Mouse (Mus musculus) thymus, adult 2 months (tissue): ENCODE data around the gene Eps8l1. TPM values are rescaled to one million over a fixed set of nuclear protein-coding genes. Genes with fewer than 3 reads are reported as not detected.

Source experiments
- DNase-seq: peaks from one replicate; pipeline ENCODE4 v3.0.0; 2021
- H3K27ac ChIP-seq: fragments of 200-500 bp; 2 replicates; pipeline ENCODE4 v1.5.1; 2012; ENCODE audit warnings: low read length, control low read depth; ENCODE audit not compliant: control insufficient read depth, insufficient read depth
- H3K27me3 ChIP-seq: fragments of 200-500 bp; 2 replicates; pipeline ENCODE4 v1.6.1; 2012; ENCODE audit warnings: mild to moderate bottlenecking, low read length, moderate library complexity, mixed read lengths; ENCODE audit not compliant: control insufficient read depth, insufficient read depth
- H3K36me3 ChIP-seq: fragments of 200-500 bp; 2 replicates; pipeline ENCODE4 v1.6.1; 2012; ENCODE audit warnings: mild to moderate bottlenecking, low read length, moderate library complexity; ENCODE audit not compliant: control insufficient read depth, insufficient read depth
- H3K4me1 ChIP-seq: fragments of 200-500 bp; replicated peaks from 2 replicates; pipeline ENCODE4 v1.6.1; 2012; ENCODE audit warnings: low read length; ENCODE audit not compliant: control insufficient read depth, insufficient read depth
- H3K4me3 ChIP-seq: fragments of 200-500 bp; 2 replicates; pipeline ENCODE4 v1.5.1; 2012; ENCODE audit warnings: mild to moderate bottlenecking, low read length, control low read depth, moderate library complexity; ENCODE audit not compliant: control insufficient read depth, insufficient read depth
- CTCF ChIP-seq: fragments of 200-500 bp; IDR thresholded peaks from 2 replicates; pipeline ENCODE4 v1.5.1; 2012; ENCODE audit warnings: mild to moderate bottlenecking, control low read depth, low read length, moderate library complexity, borderline replicate concordance; ENCODE audit not compliant: control insufficient read depth, poor library complexity, insufficient read depth; ENCODE audit errors: extremely low read depth
- POLR2A ChIP-seq: fragments of 200-500 bp; IDR thresholded peaks from 2 replicates; pipeline ENCODE4 v1.6.1; 2012; ENCODE audit warnings: mild to moderate bottlenecking, low read length, control low read depth, moderate library complexity; ENCODE audit not compliant: control insufficient read depth, poor library complexity, insufficient read depth; ENCODE audit errors: extremely low read depth
- WGBS: fragments of 180-500 bp; shearing (Covaris S2); methylation state at CpG from one replicate; pipeline ENCODE4 v1.1.7; 2018; 5-methylcytosine and 5-hydroxymethylcytosine counted together
- polyA plus RNA-seq: library from polyadenylated mRNA; depleted of rRNA; stranded (reverse); fragments of >200 nt; gene quantifications from 2 replicates; pipeline ENCODE4 v1.2.3, GENCODE M21; 2012

Gene Eps8l1
- polyA plus RNA-seq, 1 experiment, result 4.2 TPM

DNA sequence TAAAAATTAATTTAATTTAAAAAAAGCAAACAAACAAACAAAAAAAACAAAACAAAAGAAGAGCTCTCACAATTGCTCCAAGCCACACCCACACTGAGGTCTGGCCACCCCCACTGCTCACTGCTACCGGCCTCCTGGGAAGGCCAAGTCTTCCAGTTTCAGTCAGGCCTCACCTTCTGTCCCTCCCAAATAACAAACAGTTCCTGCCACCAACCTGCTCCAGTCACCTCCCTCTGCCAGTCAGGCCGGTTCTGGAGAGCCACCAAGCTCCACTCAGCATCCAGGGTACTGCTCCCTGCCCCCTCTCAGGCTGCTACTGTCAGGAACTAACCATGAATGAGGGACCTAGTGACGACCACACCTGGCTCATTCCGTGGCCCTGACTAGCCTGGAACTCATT lies 7.8 kb upstream of the Eps8l1 start:
- Histone ChIP-seq H3K27ac (no peak overlapping the region), H3K27me3 (no peaks in the 10 kb centered on the region), H3K4me3 (no peak overlapping the region), H3K36me3 (no peaks in the 10 kb centered on the region), H3K4me1 (no peaks in the 10 kb centered on the region)
- 78% methylated on average over 4 of the region's 4 CpGs for WGBS
- TF ChIP-seq CTCF, result no peak
- no peak for TF ChIP-seq POLR2A
- no peak for DNase-seq

DNA sequence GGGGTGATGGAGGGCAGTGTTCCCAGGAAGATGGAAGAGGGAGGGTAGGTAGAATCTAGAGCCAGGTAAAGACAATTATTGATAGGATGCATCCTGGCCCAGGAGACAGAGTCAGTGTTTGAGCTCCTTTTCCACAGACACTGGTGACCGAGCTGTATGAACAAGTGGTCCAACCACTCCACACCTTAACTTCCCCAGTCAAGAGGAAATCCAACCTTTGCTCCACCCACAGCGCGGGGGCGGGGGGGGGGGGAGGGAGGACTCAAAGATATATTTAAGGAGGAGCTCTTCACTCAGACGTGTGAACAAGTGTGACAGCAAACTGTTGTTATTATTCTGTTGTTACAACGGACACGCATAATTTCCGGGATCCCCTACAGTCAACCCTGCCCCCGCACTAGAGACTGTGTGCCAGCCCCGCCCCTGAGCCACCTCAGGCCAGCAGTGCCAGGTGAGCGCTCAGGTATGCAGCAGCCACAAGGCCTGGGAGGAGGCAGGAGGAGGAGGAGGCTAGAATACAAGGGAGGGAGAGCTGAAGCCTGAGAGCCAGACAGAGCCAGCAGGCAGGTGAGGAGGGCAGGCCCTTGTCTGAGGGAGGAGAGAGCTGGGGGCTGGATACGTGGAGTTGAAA lies 3.8 kb downstream of the Eps8l1 start:
- TF ChIP-seq CTCF, result no peak
- no peak overlapping the region for H3K4me3 ChIP-seq
- H3K27me3 ChIP-seq, result no peaks in the 10 kb centered on the region
- DNase-seq, result no peak
- 24% methylated on average over 12 of the region's 12 CpGs for WGBS
- H3K27ac ChIP-seq, result no peak overlapping the region
- peaks cover 4% of the 10 kb centered on the region for H3K4me1 ChIP-seq
- H3K36me3 ChIP-seq, result no peaks in the 10 kb centered on the region

DNA sequence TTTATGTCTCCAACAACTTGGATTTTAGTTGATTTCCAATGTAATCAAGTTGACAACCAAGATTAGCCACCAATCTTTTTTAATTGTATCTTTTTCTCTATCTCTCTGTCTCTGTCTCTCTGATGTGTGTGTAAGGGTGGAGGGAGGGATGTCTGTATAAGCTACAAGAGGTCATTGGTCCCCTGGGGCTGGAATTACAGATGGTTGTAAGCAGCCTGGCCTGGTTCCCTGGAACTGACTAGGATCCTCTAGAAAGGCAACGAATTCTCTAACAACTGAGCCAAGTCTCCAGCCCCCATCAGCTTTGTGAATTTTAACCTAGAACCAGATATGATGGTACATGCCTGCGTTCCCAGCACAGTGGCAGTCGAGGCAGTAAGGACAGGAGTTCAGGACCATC lies 7.3 kb downstream of the Eps8l1 start:
- H3K27ac ChIP-seq, result no peak overlapping the region
- no peak overlapping the region for H3K4me3 ChIP-seq
- H3K36me3 ChIP-seq, result no peaks in the 10 kb centered on the region
- no peaks in the 10 kb centered on the region; the same call in 1 of the 2 replicates for H3K27me3 ChIP-seq
- no peak for DNase-seq
- WGBS, result 87% methylated on average over 3 of the region's 3 CpGs
- TF ChIP-seq CTCF (no peak), POLR2A (no peak)
- peaks cover 4% of the 10 kb centered on the region for H3K4me1 ChIP-seq

DNA sequence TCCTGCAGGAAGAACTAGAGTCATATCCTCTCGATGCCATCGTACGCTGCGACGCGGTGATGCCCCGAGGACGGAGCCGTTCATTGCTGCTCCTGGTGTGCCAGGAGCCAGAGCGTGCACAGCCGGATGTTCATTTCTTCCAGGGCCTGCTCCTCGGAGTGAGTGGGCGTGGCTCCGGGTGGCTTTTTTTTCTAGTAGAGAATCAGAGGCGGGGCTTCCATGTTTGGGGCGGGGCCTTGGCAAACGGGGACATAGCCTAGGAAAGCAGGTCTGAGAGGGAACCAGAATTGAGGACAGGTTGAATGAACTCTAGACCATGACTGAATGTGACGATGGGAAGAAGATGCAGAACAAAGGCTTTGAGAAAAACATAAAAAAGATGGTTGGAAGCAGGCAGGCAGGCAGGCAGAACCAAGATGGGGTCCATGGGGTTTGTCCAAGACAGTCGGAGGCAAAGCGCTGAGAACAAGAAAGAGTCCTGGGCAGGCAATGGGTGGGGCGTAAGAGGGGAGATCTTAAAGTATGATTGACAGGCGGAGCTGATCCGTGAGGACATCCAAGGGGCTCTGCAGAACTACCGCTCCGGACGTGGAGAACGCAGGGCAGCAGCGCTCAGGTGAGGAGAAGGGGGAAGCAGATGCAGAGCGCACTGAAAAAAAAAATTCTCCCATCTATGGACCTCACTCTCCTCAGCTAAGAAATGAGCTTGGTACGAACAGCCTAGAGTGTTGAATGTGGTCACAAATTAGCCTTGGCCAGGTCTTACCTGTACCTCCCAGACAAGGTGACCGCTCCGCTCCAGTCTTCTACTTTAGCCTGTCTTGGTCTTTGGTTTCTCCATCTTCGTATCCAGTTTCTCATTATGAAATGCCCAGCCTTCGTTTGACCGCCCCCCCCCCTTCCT lies 10.1 kb downstream of the Eps8l1 start:
- H3K27ac ChIP-seq, result no peak overlapping the region
- H3K4me3 ChIP-seq, result no peak overlapping the region
- DNase-seq, result no peak
- no peaks in the 10 kb centered on the region; the same call in 1 of the 2 replicates for H3K27me3 ChIP-seq
- TF ChIP-seq POLR2A (no peak), CTCF (no peak)
- no peaks in the 10 kb centered on the region; the same call in 1 of the 2 replicates for H3K4me1 ChIP-seq
- H3K36me3 ChIP-seq, result no peaks in the 10 kb centered on the region
- 30% methylated on average over 35 of the region's 35 CpGs for WGBS

DNA sequence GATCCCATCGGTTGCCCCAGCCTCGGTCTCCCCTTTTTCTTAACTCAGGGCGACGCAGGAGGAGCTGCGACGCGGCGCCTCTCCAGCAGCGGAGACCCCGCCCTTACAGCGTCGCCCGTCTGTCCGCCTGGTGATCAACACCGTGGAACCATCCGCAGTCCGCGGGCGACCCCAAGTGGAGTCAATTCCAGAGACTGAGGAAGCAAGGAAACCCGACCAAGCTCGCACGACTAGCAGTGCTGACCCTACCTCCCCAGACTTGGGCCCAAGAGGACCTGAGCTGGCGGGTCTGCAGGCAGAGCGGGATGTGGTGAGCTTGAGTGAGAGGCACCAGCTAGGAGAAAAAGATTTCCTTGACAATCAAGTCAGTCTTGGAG lies 10.7 kb downstream of the Eps8l1 start:
- no peaks in the 10 kb centered on the region; the same call in 1 of the 2 replicates for H3K27me3 ChIP-seq
- peak; percentile 32 for DNase-seq
- no peak for TF ChIP-seq POLR2A
- TF ChIP-seq CTCF, result no peak
- no peaks in the 10 kb centered on the region for H3K36me3 ChIP-seq
- no peak overlapping the region for H3K4me3 ChIP-seq
- no peaks in the 10 kb centered on the region; the same call in 1 of the 2 replicates for H3K4me1 ChIP-seq
- H3K27ac ChIP-seq, result no peak overlapping the region
- 43% methylated on average over 24 of the region's 24 CpGs for WGBS

DNA sequence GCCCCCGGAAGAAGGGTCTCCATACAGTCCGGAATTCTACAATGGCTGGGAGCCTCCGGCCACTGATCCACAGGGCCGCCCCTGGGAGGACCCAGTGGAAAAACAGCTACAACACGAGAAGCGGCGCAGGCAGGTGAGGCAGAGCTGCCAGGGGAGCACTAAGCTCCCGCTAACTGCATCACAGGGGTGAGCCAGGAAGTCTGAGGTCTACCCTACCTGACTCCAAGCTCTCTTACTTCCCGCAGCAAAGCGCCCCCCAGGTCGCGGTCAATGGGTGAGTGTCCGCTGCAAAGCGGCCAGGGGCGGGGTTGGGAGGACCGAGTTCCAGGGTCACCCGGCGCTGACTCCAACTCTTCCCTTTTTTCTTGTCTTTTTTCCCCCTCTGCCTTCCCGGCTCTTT lies 13.5 kb downstream of the Eps8l1 start:
- no peak overlapping the region for H3K27ac ChIP-seq
- H3K4me1 ChIP-seq, result peaks cover 3% of the 10 kb centered on the region
- H3K36me3 ChIP-seq, result no peaks in the 10 kb centered on the region
- no peak overlapping the region for H3K4me3 ChIP-seq
- 34% methylated on average over 19 of the region's 19 CpGs for WGBS
- no peaks in the 10 kb centered on the region; the same call in 1 of the 2 replicates for H3K27me3 ChIP-seq
- no peak for TF ChIP-seq POLR2A
- TF ChIP-seq CTCF, result no peak
- DNase-seq, result no peak
